Mouse (Mus musculus) midbrain, embryonic 16.5 days (tissue): ENCODE measurements at regions not wholly inside any gene's neighbourhood (a gene's known extent, or its start where the extent isn't known, plus 50 kb on each side); places are given as distances from the start of the nearest gene placed in this dataset.

Experiments used
- ATAC-seq: fragments of 200-750 bp; cut with Nextera tagmentation; 2 replicates; pipeline ENCODE4 v1.8.0; 2017; ENCODE audit warnings: moderate TSS enrichment
- H3K27ac ChIP-seq: fragments of 300-500 bp; sonication (generic); 2 replicates; pipeline ENCODE4 v1.5.1; 2014; ENCODE audit warnings: mild to moderate bottlenecking, low read length, mixed read lengths
- H3K27me3 ChIP-seq: fragments of 300-500 bp; sonication (generic); 2 replicates; pipeline ENCODE4 v1.6.1; 2014; ENCODE audit warnings: low read depth, low read length, mixed read lengths; ENCODE audit not compliant: control insufficient read depth, insufficient read depth
- H3K36me3 ChIP-seq: fragments of 300-500 bp; sonication (generic); 2 replicates; pipeline ENCODE4 v1.6.1; 2014; ENCODE audit warnings: mild to moderate bottlenecking, low read length, moderate library complexity, mixed read lengths; ENCODE audit not compliant: control insufficient read depth, insufficient read depth
- H3K4me1 ChIP-seq: fragments of 300-500 bp; sonication (generic); 2 replicates; pipeline ENCODE4 v1.6.1; 2014; ENCODE audit warnings: mild to moderate bottlenecking, low read length, mixed read lengths; ENCODE audit not compliant: control insufficient read depth, insufficient read depth
- H3K4me2 ChIP-seq: fragments of 300-500 bp; sonication (generic); 2 replicates; pipeline ENCODE4 v1.6.1; 2014; ENCODE audit warnings: mild to moderate bottlenecking, low read length, mixed read lengths
- H3K4me3 ChIP-seq: fragments of 300-500 bp; sonication (generic); 2 replicates; pipeline ENCODE4 v1.5.1; 2014; ENCODE audit warnings: low read depth, mild to moderate bottlenecking, low read length, moderate library complexity, mixed read lengths
- H3K9ac ChIP-seq: fragments of 300-500 bp; sonication (generic); 2 replicates; pipeline ENCODE4 v1.6.1; 2014; ENCODE audit warnings: low read depth, low read length, mixed read lengths
- H3K9me3 ChIP-seq: fragments of 300-500 bp; sonication (generic); replicated peaks from 2 replicates; pipeline ENCODE4 v1.6.1; 2014; ENCODE audit warnings: mild to moderate bottlenecking, low read length, mixed read lengths; ENCODE audit not compliant: control insufficient read depth, poor library complexity, severe bottlenecking
- WGBS: fragments of 180-500 bp; shearing (Covaris S2); extraction: QIAGEN DNeasy Blood & Tissue Kit; methylation state at CpG from one replicate; pipeline ENCODE4 v1.1.7; 2014; 5-methylcytosine and 5-hydroxymethylcytosine counted together

GRCm38 (mm10) chr2:39633041-39633440, 406.8 kb upstream of the Ppp6c start:
- H3K27ac ChIP-seq: no peak overlapping the region
- H3K4me3 ChIP-seq: no peak overlapping the region
- H3K9me3 ChIP-seq: no peaks in the 10 kb centered on the region
- no peak overlapping the region for H3K9ac ChIP-seq
- no peaks in the 10 kb centered on the region for H3K27me3 ChIP-seq
- no peak for ATAC-seq
- no peak overlapping the region for H3K4me2 ChIP-seq
- no peaks in the 10 kb centered on the region for H3K4me1 ChIP-seq
- H3K36me3 ChIP-seq: no peaks in the 10 kb centered on the region

DNA sequence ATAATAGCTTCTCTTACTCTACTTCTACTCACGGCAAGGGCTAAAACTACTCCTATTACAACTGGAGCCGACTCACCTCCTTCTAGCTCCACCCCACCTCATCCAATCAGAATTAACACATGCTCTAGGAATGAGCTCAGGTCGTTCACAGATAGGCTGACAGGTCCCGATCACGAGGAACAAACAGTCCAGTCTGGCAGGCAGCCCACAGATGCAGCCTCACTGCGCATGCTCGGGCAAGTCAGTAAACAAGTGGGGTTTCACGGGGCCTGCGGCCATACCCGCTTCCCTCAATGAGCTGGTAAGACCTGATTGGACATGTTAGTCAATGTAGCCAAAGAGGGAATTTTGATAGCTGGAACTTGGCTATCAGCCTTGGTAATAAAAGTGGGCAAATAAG, 388.0 kb upstream of the Ppp6c start:
- H3K4me1 ChIP-seq: no peaks in the 10 kb centered on the region
- no peak overlapping the region for H3K27ac ChIP-seq
- 85% methylated on average over 10 of the region's 10 CpGs for WGBS
- no peak overlapping the region for H3K4me2 ChIP-seq
- H3K9me3 ChIP-seq: no peaks in the 10 kb centered on the region
- H3K36me3 ChIP-seq: no peaks in the 10 kb centered on the region
- H3K27me3 ChIP-seq: no peaks in the 10 kb centered on the region
- ATAC-seq: no peak
- no peak overlapping the region for H3K4me3 ChIP-seq
- H3K9ac ChIP-seq: no peak overlapping the region

DNA sequence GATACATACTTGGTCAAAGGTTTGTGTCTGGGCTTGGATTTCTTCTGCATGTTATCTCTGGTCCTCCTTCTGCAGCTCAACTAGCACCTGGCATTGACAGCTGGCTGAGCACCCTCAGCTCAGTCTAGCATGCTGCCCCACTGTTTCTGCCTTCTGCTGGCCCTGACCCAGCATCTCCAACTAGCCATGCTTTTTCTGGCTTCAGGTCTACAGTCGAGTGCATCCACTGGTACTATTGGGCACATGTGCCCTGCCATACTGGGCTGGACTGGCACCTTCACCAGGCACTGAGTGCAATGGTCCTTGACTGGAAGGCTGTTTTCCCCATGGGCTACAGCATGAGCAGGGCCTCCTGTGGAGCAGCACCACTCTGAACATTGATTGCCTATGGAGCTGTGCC, 386.6 kb upstream of the Ppp6c start:
- peak; percentile 60; the same call in 1 of the 2 replicates for ATAC-seq
- no peaks in the 10 kb centered on the region for H3K4me1 ChIP-seq
- H3K4me2 ChIP-seq: no peak overlapping the region
- no peak overlapping the region for H3K27ac ChIP-seq
- H3K36me3 ChIP-seq: no peaks in the 10 kb centered on the region
- no peaks in the 10 kb centered on the region for H3K9me3 ChIP-seq
- H3K9ac ChIP-seq: no peak overlapping the region
- 82% methylated on average over 1 of the region's 1 CpGs for WGBS
- H3K27me3 ChIP-seq: no peaks in the 10 kb centered on the region
- H3K4me3 ChIP-seq: no peak overlapping the region

DNA sequence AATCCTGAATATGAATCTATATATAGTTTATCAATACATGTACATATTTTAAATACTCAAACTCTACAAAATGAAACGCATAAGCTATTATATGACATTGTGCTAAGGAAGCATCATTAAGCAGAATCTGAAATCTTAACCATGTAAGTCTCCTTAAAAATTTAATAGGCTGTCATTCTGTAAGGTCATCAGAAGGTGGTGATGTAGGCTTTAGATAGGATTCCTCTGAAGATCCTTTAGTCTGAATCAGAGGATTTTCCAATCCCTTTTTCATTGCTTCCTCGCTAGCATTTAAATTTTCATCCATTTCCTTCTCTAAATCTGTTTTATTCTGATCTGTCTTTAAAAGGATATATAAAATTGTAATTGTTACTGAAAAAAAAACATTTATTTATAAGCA, 386.0 kb upstream of the Ppp6c start:
- no peaks in the 10 kb centered on the region for H3K36me3 ChIP-seq
- no peaks in the 10 kb centered on the region for H3K4me1 ChIP-seq
- no peaks in the 10 kb centered on the region for H3K9me3 ChIP-seq
- H3K27me3 ChIP-seq: no peaks in the 10 kb centered on the region
- no peak overlapping the region for H3K27ac ChIP-seq
- ATAC-seq: 0 out of 2 replicates have a peak, but pooled peaks have one; percentile 58
- no peak overlapping the region for H3K4me3 ChIP-seq
- no peak overlapping the region for H3K4me2 ChIP-seq
- H3K9ac ChIP-seq: no peak overlapping the region
- WGBS: 61% methylated on average over 2 of the region's 2 CpGs

GRCm38 (mm10) chr2:39602256-39602655, 376.0 kb upstream of the Ppp6c start:
- Histone ChIP-seq H3K27me3 (no peaks in the 10 kb centered on the region), H3K27ac (no peak overlapping the region), H3K9me3 (no peaks in the 10 kb centered on the region), H3K4me3 (no peak overlapping the region), H3K9ac (no peak overlapping the region), H3K4me2 (no peak overlapping the region), H3K36me3 (no peaks in the 10 kb centered on the region), H3K4me1 (no peaks in the 10 kb centered on the region)
- peak; percentile 42; the same call in 1 of the 2 replicates for ATAC-seq

DNA sequence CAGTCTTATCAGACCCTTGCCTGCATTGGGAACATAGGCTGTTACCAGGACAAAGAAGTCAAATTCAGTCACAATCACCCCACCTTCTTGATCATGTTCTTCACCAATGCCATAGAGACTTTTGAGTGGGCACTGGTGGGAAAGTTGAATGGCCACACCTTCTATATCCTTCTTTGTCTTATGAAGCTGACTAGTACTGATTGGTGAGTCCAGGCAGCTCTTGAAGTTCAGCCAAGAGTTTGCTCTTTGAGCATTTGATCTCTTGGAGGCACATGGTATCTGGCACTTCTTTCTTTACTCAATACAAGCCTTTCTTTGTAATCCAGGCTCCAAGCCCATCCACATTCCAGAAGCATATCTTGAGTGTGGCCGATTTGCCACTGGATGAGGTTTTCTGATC, 331.9 kb upstream of the Ppp6c start:
- no peak for ATAC-seq
- Histone ChIP-seq H3K36me3 (no peaks in the 10 kb centered on the region), H3K27me3 (no peaks in the 10 kb centered on the region), H3K9me3 (no peaks in the 10 kb centered on the region), H3K4me3 (no peak overlapping the region), H3K27ac (no peak overlapping the region), H3K4me1 (no peaks in the 10 kb centered on the region), H3K9ac (no peak overlapping the region), H3K4me2 (no peak overlapping the region)
- WGBS: 83% methylated on average over 1 of the region's 1 CpGs

DNA sequence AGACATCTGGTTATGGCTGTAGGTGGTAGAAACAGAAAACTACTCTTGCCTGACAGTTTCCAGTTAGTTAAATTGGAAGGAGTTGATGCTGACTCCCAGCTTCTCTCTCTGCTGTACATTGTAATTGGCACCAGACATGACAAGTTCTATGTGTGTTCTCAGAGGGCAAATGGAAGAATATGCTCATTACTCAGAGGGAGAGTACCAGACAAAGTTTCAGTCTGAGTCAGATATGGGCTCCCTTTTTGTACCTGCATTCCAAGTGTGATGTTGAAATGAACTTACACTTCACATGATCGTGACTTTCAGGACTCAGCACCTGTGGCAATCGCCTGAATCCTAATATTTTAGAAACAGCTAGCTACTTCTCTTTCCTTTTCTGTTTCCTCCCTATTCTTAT, 281.7 kb upstream of the Ppp6c start:
- no peak overlapping the region for H3K9ac ChIP-seq
- H3K9me3 ChIP-seq: no peaks in the 10 kb centered on the region
- no peak overlapping the region for H3K4me2 ChIP-seq
- no peak overlapping the region for H3K4me3 ChIP-seq
- no peaks in the 10 kb centered on the region for H3K4me1 ChIP-seq
- no peaks in the 10 kb centered on the region for H3K36me3 ChIP-seq
- H3K27me3 ChIP-seq: no peaks in the 10 kb centered on the region
- WGBS: 90% methylated on average over 2 of the region's 2 CpGs
- no peak overlapping the region for H3K27ac ChIP-seq
- no peak for ATAC-seq

DNA sequence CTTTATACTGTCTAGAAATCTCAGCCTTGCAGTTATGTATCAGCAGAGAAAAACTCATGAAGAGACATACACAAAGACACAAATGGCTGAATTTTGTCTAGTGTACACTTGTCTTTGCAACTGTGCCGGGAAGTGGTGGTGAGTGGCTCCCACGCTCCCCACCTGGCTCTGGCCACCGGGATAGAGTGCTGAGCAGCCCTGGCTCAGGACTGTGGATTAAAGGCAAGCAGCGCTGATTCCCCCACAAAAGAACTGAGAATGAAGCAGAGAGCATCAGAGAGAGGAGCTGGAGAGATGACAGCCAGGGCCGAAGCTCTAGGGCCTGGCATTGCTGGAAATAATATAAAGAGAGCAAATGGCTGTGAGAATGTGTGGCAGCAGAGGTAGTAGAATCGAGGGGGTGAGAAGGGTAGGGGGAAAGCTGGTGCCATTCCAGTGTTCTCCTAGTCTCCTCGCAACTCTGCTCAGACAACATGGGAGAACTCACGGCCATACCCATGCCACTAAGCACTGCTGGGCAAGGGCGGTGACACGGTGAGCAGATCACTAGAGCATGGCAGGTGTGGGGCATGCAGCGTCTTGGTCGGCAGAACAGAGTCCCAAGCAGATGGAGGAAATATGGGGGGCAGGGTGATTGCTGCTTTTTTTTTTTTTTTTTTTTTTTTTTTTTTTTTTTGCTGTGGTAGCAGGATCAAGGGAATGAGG, 257.1 kb upstream of the Ppp6c start:
- ATAC-seq: peak; percentile 81
- H3K4me3 ChIP-seq: peak overlapping the region; percentile 10; the same call in 1 of the 2 replicates
- H3K4me1 ChIP-seq: peaks cover 9% of the 10 kb centered on the region; the same call in 1 of the 2 replicates
- H3K9ac ChIP-seq: peak overlapping the region; percentile 31; the same call in 1 of the 2 replicates
- H3K27ac ChIP-seq: no peak overlapping the region
- no peaks in the 10 kb centered on the region for H3K36me3 ChIP-seq
- WGBS: 13% methylated on average over 12 of the region's 12 CpGs
- H3K9me3 ChIP-seq: 0 out of 2 replicates have a peak, but pooled peaks cover 1% of the 10 kb centered on the region
- H3K27me3 ChIP-seq: no peaks in the 10 kb centered on the region
- H3K4me2 ChIP-seq: peak overlapping the region; percentile 39

GRCm38 (mm10) chr2:39482608-39483007, 256.4 kb upstream of the Ppp6c start:
- no peak overlapping the region for H3K4me2 ChIP-seq
- no peaks in the 10 kb centered on the region for H3K36me3 ChIP-seq
- H3K27me3 ChIP-seq: no peaks in the 10 kb centered on the region
- no peak overlapping the region for H3K4me3 ChIP-seq
- H3K27ac ChIP-seq: no peak overlapping the region
- WGBS: 21% methylated on average over 2 of the region's 2 CpGs
- no peak overlapping the region for H3K9ac ChIP-seq
- H3K4me1 ChIP-seq: peaks cover 9% of the 10 kb centered on the region; the same call in 1 of the 2 replicates
- peak; percentile 87 for ATAC-seq
- 0 out of 2 replicates have a peak, but pooled peaks cover 3% of the 10 kb centered on the region for H3K9me3 ChIP-seq
